Mouse (Mus musculus) spleen, adult 18-20 months (tissue): ENCODE measurements around the gene Maf.
A peak's percentile ranks its signal among the peaks of the same experiment; 100 is the strongest.

ENCODE experiments used
- DNase-seq, 2 experiments: peaks; one replicate each; pipeline ENCODE4 v3.0.0; 2022; ENCODE audit warnings: mixed read lengths in 2 of 2

The Maf gene

DNA sequence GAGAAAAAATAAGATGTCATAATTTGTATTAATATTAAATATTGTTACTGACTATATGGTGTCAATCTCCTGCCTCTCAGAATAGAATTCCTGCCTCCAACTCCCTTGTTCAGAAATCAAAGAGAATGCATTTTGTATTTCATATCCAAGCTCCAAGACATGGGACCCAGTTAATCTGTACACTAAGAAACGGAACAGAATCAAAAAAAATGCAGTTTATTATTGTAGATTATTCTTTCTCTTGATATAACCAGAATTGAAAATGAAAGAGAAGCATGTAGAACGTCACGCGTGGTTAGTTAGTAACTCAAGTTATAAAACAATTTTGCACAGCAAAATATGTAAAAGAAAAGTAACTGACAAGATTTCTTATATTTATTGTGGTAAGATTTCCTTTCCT is 4.5 kb downstream of the Maf start:
- no peak for DNase-seq

DNA sequence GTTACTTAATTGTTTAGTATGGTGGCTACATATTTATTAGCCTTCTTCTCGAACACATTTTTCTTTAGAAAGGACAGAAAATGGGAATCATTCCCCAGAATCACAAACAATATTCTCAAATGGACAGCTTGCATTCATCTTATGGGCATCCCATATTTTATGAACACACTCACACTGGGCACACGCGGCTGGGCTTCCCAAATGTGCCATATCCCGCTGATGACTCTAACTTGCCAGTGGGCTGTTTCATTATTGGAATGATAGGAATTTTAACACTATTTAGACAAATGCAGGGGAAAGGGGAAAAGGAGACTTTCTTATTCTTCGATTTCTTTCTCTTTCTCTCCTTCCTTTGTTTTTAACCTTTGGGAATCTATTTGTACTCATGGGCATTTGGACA is 6.6 kb downstream of the Maf start:
- no peak for DNase-seq

DNA sequence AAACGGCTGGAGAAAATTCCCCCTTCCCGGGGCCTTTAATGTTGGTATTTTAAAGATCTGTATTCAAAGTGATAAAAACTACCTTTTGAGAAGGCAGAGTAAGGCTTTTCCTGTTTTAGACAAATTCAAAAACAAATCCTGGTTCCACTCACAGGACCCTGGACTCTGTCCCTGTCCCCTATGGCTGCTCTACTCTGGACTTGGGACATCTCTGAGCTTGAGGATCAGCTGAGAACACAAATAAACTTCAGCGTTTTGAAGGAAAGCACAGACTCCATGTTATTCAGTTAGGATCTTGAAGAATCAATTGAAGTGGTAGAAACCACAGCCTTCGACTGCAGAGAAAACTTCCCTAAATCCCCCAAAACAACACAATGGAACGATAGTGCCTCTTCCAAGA is 8.4 kb downstream of the Maf start:
- DNase-seq: no peak

DNA sequence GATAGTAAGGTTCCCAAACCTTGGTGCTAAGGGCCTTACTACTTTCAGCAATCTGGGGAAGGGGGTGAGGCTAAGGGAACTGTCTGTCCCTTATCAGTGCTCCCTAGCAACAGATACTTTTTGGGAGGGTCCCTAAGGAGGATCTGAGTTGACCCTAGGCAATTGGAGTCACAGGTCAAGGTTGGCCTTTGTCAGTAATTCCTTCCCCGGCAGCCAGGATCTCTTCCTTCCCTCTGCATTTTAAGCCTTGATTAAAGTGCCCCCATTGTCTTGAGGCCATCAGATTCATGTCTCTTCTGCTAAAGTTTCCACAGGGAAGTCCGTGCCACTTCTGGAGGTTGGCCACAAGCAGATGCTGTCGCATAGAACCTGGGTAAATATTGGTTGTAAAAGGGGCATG is 10.2 kb downstream of the Maf start:
- no peak for DNase-seq

DNA sequence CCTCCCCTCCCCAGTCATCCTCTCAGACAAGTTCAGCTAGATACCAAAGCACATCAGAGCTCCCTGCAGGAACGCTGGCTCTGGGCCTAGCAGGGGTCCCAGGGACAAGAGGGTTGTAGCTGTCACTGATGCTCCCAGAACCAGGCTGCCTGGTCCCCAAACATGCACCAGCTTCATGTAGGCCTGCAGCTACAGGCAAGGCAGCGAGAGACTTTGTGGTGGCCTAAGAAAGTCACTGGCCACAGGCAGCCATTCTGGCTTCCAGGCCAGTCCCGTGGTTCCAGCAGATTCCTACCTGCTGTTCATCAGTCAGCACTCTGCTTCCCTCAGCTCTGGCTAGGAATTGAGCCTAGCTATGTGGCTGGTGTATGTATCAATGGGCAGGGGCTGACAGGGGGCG is 10.9 kb downstream of the Maf start:
- no peak for DNase-seq

DNA sequence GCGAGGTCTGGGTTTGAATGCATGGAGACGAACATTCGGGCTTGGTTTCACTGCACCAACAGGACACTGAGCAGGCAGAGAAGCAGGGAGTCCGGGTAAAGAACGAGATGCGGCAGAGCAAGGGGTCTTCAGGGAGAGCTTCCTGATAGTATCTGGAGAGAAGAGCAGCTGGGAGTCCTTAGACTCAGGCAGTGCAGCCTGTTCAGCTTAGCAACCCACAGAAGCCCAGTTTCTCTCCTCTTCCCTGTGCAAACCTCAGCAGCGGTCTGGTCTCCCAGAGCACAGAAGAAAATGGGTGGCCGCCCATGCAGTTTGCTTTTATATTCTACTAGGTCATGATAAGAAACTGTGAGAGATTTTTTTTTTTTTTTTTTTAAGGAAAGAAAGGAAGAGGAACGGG is 20.2 kb downstream of the Maf start:
- no peak for DNase-seq

DNA sequence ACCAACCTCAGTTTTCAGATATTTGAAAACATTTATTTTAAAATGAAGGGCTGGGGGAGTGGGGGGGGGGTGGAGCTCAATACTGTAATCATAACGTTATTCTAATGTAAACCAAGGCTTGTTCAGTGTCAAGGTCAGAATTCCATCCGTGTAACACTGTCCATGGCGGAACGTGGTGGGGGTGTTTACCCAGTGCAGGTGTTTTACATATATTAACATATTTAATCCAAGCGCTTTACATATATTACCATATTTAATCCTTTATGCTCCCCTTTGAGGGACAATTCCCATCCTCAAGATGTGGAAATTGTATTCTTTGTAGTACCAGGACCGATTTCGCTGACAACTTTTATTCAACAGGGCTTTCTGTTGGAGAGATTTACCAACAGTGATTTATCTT is 24.3 kb downstream of the Maf start:
- DNase-seq: no peak

DNA sequence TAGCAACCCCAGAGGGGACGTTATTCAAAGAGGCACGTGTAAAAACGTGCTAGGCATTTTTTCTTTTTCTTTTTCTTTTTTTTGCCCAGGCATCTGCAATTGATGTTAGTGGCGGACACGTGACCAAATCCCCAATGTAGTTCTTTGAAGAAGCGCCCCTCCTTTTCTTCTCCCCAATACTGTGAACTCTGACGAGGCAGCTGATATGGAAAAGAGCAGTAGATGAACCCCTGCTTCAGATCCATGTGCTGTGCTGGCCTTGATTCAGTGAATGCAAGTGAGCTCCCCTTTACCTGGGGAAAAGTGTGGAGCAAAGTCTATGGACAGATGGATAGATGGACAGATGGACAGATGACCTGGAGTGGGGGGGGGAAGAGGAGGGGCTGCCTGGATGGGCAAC is 28.1 kb downstream of the Maf start:
- DNase-seq: no peak

DNA sequence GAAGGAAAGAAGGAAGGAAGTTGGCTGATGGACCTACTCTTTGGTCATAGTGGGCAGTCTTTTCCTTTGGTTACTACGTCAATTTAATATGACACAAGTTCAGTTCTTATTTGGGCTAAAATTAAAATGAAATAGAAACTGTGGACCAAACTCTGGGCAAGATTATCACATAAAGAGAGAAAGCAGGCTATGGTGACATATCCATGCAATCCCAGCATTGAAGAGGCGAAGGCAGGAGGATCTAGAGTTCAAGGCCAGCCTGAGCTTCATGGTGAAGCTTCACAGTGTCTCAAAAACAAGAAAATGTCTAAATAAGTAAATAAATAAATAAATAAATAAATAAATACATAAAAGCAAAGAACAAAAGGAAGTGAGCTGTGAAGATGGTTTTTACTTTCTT is 42.7 kb downstream of the Maf start:
- no peak for DNase-seq

DNA sequence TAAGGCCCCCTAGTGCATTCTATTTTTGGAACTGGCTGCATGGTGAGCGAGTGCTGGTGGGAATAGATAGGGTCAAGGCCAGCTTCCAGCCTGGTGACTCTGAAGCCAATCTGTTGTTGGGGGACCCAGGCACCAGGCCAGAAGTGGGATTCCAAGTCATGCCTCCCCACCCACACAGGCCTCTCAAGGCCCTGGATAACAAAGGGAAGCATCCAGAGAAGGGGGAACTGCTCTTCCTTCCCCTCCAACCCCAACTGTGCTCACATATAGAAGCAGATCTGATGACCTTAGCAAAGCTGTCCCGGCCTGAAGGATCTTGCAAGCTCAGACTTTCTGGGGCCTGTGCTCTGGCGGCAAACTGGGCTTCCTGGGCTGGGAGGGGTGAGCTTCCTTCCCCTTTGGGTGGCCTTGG is 57.5 kb downstream of the Maf start:
- peak; percentile 7 to 9 for DNase-seq

DNA sequence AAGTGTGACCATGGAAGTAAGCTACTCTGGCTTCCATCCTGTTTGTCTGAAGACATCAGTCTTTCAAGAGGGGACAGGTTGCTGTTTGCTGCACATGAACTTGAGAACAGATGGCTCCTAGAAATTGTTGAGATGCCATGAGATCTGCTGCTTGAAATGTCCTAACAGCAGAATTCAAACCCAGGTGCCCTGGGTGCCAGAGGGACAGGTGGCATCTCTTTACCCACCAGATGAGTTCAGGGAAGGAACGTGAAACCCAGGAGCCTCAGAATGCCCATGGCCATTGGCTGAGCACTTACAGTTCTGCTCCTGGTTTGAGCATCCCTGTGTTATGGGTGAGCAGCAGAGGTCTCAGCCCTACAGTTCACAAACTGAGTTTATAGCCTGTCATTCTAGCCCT is 62.5 kb downstream of the Maf start:
- DNase-seq: no peak

DNA sequence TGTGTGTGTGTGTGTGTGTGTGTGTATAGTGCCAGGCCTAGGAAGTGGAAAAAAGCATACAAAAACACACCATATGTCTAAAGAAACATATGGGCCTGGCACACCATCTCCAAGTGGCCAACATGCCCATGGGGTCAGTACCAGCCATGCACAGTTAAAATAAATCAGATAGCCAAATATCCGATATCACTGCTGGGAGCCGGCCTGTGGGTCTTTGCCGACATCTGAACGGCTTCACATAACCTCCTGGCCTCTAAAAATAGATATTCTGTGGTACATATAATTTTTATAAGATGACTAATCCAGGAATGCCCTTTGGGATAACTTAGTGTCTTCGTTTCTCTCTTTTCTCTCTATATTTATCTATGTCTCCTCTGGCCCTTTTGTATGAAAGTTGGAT is 65.7 kb downstream of the Maf start:
- DNase-seq: no peak

DNA sequence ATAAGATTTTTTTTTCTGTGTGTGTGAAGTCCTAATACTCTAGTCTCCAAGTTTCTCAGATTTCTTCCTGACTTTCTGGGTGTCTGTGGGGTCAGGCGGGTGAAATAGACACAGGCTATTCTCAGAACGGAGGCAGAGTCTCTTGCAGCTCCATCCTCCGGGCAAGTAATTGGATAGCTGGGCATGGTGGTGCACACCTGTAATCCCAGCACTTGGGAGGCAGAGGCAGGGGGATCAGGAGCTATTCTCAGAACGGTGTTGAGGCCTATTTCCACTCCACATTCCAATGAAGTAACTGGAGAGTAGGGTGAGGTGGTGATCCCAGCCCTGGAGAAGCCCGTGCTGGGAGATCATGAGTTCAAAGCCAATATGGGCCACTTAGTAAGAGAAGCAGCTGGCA is 67.6 kb downstream of the Maf start:
- DNase-seq: no peak

DNA sequence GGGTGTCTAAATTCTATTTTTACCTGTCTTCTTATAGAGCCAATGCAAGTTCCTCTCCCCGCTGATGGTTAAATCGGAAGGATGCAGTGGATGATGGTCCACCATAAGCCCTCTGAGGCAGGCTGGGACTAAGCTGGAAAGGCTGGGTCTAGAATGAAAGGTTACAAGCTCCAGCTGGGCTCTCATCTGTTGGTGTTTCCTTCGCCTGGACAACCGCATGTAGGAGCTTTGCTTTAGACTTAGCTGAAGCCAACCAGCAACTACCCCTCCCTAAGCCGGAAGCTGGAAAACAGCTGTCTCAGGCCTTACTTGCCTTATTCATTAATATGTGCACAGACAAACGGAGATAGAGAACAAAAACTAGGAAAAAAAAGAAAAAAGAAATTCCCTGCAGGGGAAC is 70.8 kb downstream of the Maf start:
- no peak for DNase-seq
